ENCODE assay signal across 16 mouse cellular contexts in genomic region chr5:27251361-27251760, GRCm38 (mm10).
"Had no signal": no experiment of that assay in that cellular context is flagged by ENCODE, and none has a peak within 500 bp of the region (broad histone marks: within the 10 kb centered on the region; RNA-seq: fewer than 3 reads in every experiment).

No protein-coding gene starts in this region.

- H3K4me2 ChIP-seq: neural tube, embryonic 13.5 days; neural tube, embryonic 15.5 days; stomach, embryonic 15.5 days had no signal

- H3K9ac ChIP-seq: neural tube, embryonic 13.5 days; neural tube, embryonic 15.5 days; stomach, embryonic 15.5 days had no signal

- DNase-seq: retina, postnatal 1 day; right cerebral cortex, adult 18-20 months; right cerebral cortex, postnatal 14 days; right cerebral cortex, postnatal 25 days; right cerebral cortex, postnatal 4 days; spleen, adult 18-20 months; thymus, adult 18-20 months; thymus, adult 2 months; thymus, postnatal 14 days; thymus, postnatal 25 days; thymus, postnatal 36 days; thymus, postnatal 4 days had no signal

- H3K27me3 ChIP-seq: neural tube, embryonic 13.5 days; neural tube, embryonic 15.5 days; stomach, embryonic 15.5 days had no signal

- H3K27ac ChIP-seq: neural tube, embryonic 13.5 days; neural tube, embryonic 15.5 days; stomach, embryonic 15.5 days; stomach, postnatal 0 days had no signal

- H3K36me3 ChIP-seq: neural tube, embryonic 13.5 days; neural tube, embryonic 15.5 days; stomach, embryonic 15.5 days had no signal

- H3K4me1 ChIP-seq: neural tube, embryonic 13.5 days; stomach, embryonic 15.5 days had no signal

- H3K4me3 ChIP-seq: neural tube, embryonic 13.5 days; neural tube, embryonic 15.5 days; stomach, embryonic 15.5 days had no signal

- H3K9me3 ChIP-seq: neural tube, embryonic 15.5 days; stomach, embryonic 15.5 days had no signal
